Mouse (Mus musculus) layer of hippocampus, adult 9-11 months (tissue): ENCODE measurements around the gene Mup8.
"Not testable (repeated sequence)": the region's sequence is repeated elsewhere in the genome, so short reads cannot be mapped to it uniquely, and the experiment has no call there.

Experiments
- DNase-seq: peaks from one replicate; pipeline ENCODE4 v3.0.0; 2022

The Mup8 gene

GRCm38 (mm10) chr4:60222499-60222898, at the start of gene Mup8:
Mup8 (minus strand) TSS chr4:60222599.
- not testable (repeated sequence) for DNase-seq

DNA sequence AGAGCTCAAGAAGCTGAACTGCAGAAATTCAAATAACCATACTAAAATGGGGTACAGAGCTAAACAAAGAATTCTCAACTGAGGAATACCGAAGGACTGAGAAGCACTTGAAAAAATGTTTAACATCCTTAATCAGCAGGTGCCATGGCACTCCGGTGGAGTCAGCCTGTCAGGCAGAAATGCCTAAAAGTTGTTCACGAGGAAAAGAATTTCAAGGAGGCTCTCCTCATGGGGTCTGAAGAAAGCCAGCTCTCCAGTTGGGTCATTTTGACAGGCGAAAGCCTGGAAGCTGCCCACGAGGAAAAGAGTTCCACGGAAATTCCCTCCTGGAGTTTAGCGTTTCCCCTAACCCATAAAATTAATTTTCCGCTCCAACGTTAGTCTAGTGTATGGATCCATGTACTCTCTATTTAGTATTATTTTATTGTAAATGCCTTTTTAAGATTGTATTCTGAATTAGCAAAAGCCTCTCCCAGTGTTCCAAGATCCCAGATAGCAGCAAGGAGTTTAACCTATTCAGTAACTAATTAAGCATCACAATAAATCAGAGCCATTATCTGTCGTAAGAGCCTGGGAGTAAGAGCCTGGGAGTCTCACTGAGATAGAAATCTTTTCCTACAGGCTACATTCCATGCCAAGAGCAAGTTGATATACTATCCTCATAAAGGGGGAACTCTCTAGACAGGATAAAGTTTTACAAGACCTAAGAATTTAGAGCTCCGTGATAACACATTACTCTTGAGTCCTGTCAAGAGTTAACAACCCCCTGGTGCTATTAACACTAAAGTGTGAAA, 43.8 kb upstream of the Mup8 start:
- DNase-seq: not testable (repeated sequence)

- DNase-seq: not testable (repeated sequence)
These were observed 40.3 kb upstream of the Mup8 start for GRCm38 (mm10) chr4:60262706-60263105.
